Mouse (Mus musculus) embryonic fibroblast, embryonic 13.5 days (primary cell): Measurements from ENCODE around the gene B4galnt4.

ENCODE experiments used
- CTCF ChIP-seq: IDR thresholded peaks from 2 replicates; pipeline ENCODE4 v1.5.1; 2011; ENCODE audit warnings: mild to moderate bottlenecking, control low read depth, low read length, moderate library complexity, borderline replicate concordance; ENCODE audit not compliant: insufficient read depth
- POLR2A ChIP-seq: IDR thresholded peaks from 2 replicates; pipeline ENCODE4 v1.6.1; 2011; ENCODE audit warnings: low read depth, mild to moderate bottlenecking, control low read depth, low read length, moderate library complexity

DNA sequence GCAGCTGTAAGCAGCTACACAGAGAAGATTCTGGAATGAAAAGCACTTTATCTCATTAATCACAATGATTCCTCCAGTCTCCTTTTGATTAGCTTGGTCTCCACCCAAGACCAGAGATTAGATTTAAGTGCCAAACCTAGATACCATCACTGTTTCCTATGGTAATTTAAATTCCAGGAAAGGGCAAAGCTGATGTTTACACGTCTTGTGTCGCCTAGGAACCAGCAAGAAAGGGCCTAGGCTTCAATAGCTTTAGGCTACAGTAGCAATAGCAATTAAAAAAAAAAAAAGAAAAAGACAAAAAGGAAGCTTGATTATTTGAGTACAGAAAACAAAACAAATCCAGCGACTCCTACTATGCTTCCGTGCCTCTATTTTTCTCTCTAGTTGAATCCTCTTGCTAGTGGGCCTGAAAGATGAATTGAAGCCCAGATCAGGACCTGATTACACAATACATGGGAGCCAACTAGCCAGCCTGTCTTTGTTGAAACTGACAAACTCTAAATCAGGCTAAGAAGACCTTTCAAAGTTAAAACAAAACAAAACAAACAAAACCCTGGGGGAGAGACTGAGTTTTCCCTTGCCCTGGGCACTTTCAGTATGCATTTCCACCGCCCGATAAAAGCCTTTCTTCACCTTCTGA lies 34.7 kb upstream of the B4galnt4 start:
- TF ChIP-seq POLR2A (no peak), CTCF (no peak)
